Mouse (Mus musculus): ENCODE measurements around the gene Sbno1. TPM values are rescaled to one million over a fixed set of nuclear protein-coding genes. Genes with fewer than 3 reads are reported as not detected.

Sbno1 gene
- polyA plus RNA-seq, 1 experiment from 2014 or later = 109 TPM

- Histone ChIP-seq H3K36me3 (replicated peaks) (no peaks in the 10 kb centered on the region), H3K9ac (peak overlapping the region; percentile 80), H3K4me1 (peaks cover 15% of the 10 kb centered on the region), H3K27ac (peak overlapping the region; percentile 89), H3K4me3 (replicated peaks) (peak overlapping the region; percentile 76), H3K27me3 (peaks cover 4% of the 10 kb centered on the region; the same call in 1 of the 2 replicates), H3K4me2 (peak overlapping the region; percentile 98), H3K9me3 (no peaks in the 10 kb centered on the region)
- under 1% methylated on average over 30 of the region's 30 CpGs for WGBS
- ATAC-seq (ENCODE audit: low FRiP score) = no peak; the same call in none of the 2 replicates
These were observed 14.4 kb upstream of the Sbno1 start for GRCm38 (mm10) chr5:124440094-124440701.

GRCm38 (mm10) chr5:124439447-124440093 is 13.8 kb upstream of the Sbno1 start, which contains the start of gene Kmt5a:
TSS of gene Kmt5a (plus strand) at chr5:124439930.
- Histone ChIP-seq H3K4me2 (peak within 1 kb of the TSS; percentile 98), H3K9me3 (no peaks in the 10 kb centered on the region), H3K4me3 (replicated peaks) (peak within 1 kb of the TSS; percentile 76), H3K27ac (peak within 1 kb of the TSS; percentile 89), H3K9ac (peak within 1 kb of the TSS; percentile 80), H3K27me3 (peaks cover 4% of the 10 kb centered on the region; the same call in 1 of the 2 replicates), H3K4me1 (peaks cover 11% of the 10 kb centered on the region), H3K36me3 (replicated peaks) (no peaks in the 10 kb centered on the region)
- ATAC-seq (ENCODE audit: low FRiP score) = peak; percentile 98
- WGBS = 1% methylated on average over 34 of the region's 34 CpGs

- Histone ChIP-seq H3K9me3 (no peaks in the 10 kb centered on the region), H3K4me1 (peaks cover 9% of the 10 kb centered on the region), H3K27me3 (peaks cover 4% of the 10 kb centered on the region; the same call in 1 of the 2 replicates), H3K4me2 (peak overlapping the region; percentile 98), H3K4me3 (replicated peaks) (no peak overlapping the region), H3K27ac (no peak overlapping the region), H3K36me3 (replicated peaks) (no peaks in the 10 kb centered on the region), H3K9ac (no peak overlapping the region)
- 68% methylated on average over 5 of the region's 5 CpGs for WGBS
- ATAC-seq (ENCODE audit: low FRiP score) = no peak
These were observed 12.9 kb upstream of the Sbno1 start for GRCm38 (mm10) chr5:124438746-124439145.

GRCm38 (mm10) chr5:124438229-124438628 is 12.4 kb upstream of the Sbno1 start:
- Histone ChIP-seq H3K27me3 (peaks cover 4% of the 10 kb centered on the region; the same call in 1 of the 2 replicates), H3K9ac (no peak overlapping the region), H3K4me2 (no peak overlapping the region), H3K9me3 (no peaks in the 10 kb centered on the region), H3K27ac (no peak overlapping the region), H3K4me3 (replicated peaks) (no peak overlapping the region), H3K4me1 (peaks cover 9% of the 10 kb centered on the region), H3K36me3 (replicated peaks) (no peaks in the 10 kb centered on the region)
- WGBS = 94% methylated on average over 5 of the region's 5 CpGs
- ATAC-seq (ENCODE audit: low FRiP score) = no peak

- Histone ChIP-seq H3K27me3 (peaks cover under 1% of the 10 kb centered on the region; the same call in 1 of the 2 replicates), H3K9ac (no peak overlapping the region), H3K4me1 (no peaks in the 10 kb centered on the region), H3K4me3 (replicated peaks) (no peak overlapping the region), H3K4me2 (no peak overlapping the region), H3K27ac (no peak overlapping the region), H3K9me3 (no peaks in the 10 kb centered on the region), H3K36me3 (replicated peaks) (no peaks in the 10 kb centered on the region)
- WGBS = 67% methylated on average over 2 of the region's 2 CpGs
- ATAC-seq (ENCODE audit: low FRiP score) = no peak
These were observed 7.2 kb upstream of the Sbno1 start for GRCm38 (mm10) chr5:124433048-124433447.

- H3K9me3 ChIP-seq = no peaks in the 10 kb centered on the region
- ATAC-seq (ENCODE audit: low FRiP score) = peak; percentile 44; the same call in 1 of the 2 replicates
- no peak overlapping the region for H3K4me3 ChIP-seq (replicated peaks)
- no peak overlapping the region for H3K9ac ChIP-seq
- no peak overlapping the region for H3K27ac ChIP-seq
- H3K4me2 ChIP-seq = no peak overlapping the region
- H3K4me1 ChIP-seq = no peaks in the 10 kb centered on the region
- H3K27me3 ChIP-seq = no peaks in the 10 kb centered on the region
- no peaks in the 10 kb centered on the region for H3K36me3 ChIP-seq (replicated peaks)
These were observed 6.7 kb upstream of the Sbno1 start for GRCm38 (mm10) chr5:124432398-124433012.

- Histone ChIP-seq H3K36me3 (replicated peaks) (peaks cover 5% of the 10 kb centered on the region; the same call in 1 of the 2 replicates), H3K9ac (no peak overlapping the region), H3K4me1 (peaks cover 7% of the 10 kb centered on the region), H3K27me3 (no peaks in the 10 kb centered on the region), H3K9me3 (no peaks in the 10 kb centered on the region), H3K4me2 (peak overlapping the region; percentile 48), H3K4me3 (replicated peaks) (peak overlapping the region; percentile 99; the same call in 1 of the 2 replicates), H3K27ac (peak overlapping the region; percentile 88; the same call in 1 of the 2 replicates)
- no peak for ATAC-seq (ENCODE audit: low FRiP score)
- 94% methylated on average over 10 of the region's 10 CpGs for WGBS
These were observed 772 bp upstream of the Sbno1 start for GRCm38 (mm10) chr5:124426475-124427071.

GRCm38 (mm10) chr5:124424723-124425411 is 934 bp downstream of the Sbno1 start:
- Histone ChIP-seq H3K9me3 (no peaks in the 10 kb centered on the region), H3K4me1 (peaks cover 7% of the 10 kb centered on the region), H3K27me3 (no peaks in the 10 kb centered on the region), H3K36me3 (replicated peaks) (peaks cover 5% of the 10 kb centered on the region; the same call in 1 of the 2 replicates), H3K9ac (peak overlapping the region; percentile 98), H3K27ac (peak overlapping the region; percentile 88), H3K4me2 (peak overlapping the region; percentile 78), H3K4me3 (replicated peaks) (peak overlapping the region; percentile 99)
- WGBS = under 1% methylated on average over 62 of the region's 63 CpGs
- peak; percentile 75 for ATAC-seq (ENCODE audit: low FRiP score)

GRCm38 (mm10) chr5:124424200-124424722 is 1.5 kb downstream of the Sbno1 start:
- peaks cover 7% of the 10 kb centered on the region for H3K4me1 ChIP-seq
- H3K27me3 ChIP-seq = no peaks in the 10 kb centered on the region
- WGBS = 4% methylated on average over 14 of the region's 14 CpGs
- no peaks in the 10 kb centered on the region for H3K9me3 ChIP-seq
- no peak for ATAC-seq (ENCODE audit: low FRiP score)
- H3K27ac ChIP-seq = peak overlapping the region; percentile 88
- H3K9ac ChIP-seq = peak overlapping the region; percentile 98
- H3K36me3 ChIP-seq (replicated peaks) = peaks cover 8% of the 10 kb centered on the region
- H3K4me2 ChIP-seq = peak overlapping the region; percentile 78
- peak overlapping the region; percentile 99 for H3K4me3 ChIP-seq (replicated peaks)

- ATAC-seq (ENCODE audit: low FRiP score) = no peak
- Histone ChIP-seq H3K9me3 (no peaks in the 10 kb centered on the region), H3K4me1 (peaks cover 7% of the 10 kb centered on the region), H3K27me3 (no peaks in the 10 kb centered on the region), H3K27ac (no peak overlapping the region), H3K9ac (no peak overlapping the region), H3K36me3 (replicated peaks) (peaks cover 13% of the 10 kb centered on the region), H3K4me3 (replicated peaks) (no peak overlapping the region), H3K4me2 (no peak overlapping the region)
- WGBS = 95% methylated on average over 2 of the region's 2 CpGs
These were observed 4.0 kb downstream of the Sbno1 start for GRCm38 (mm10) chr5:124421786-124422185.

GRCm38 (mm10) chr5:124418903-124419302 is 6.9 kb downstream of the Sbno1 start:
- H3K4me1 ChIP-seq = peaks cover under 1% of the 10 kb centered on the region; the same call in 1 of the 2 replicates
- no peak for ATAC-seq (ENCODE audit: low FRiP score)

More at GRCm38 (mm10) chr5:124418903-124419302, 6.9 kb downstream of the Sbno1 start:
- Histone ChIP-seq H3K27ac (no peak overlapping the region), H3K36me3 (replicated peaks) (peaks cover 13% of the 10 kb centered on the region), H3K4me2 (no peak overlapping the region), H3K27me3 (no peaks in the 10 kb centered on the region), H3K4me3 (replicated peaks) (no peak overlapping the region), H3K9ac (no peak overlapping the region), H3K9me3 (no peaks in the 10 kb centered on the region)
- 94% methylated on average over 2 of the region's 2 CpGs for WGBS

Measured in forebrain, embryonic 12.5 days (tissue).